Mouse (Mus musculus): ENCODE results near the gene Arrb2.

- TF ChIP-seq POLR2A (IDR thresholded peaks at IDR 0.05; ENCODE audit: borderline replicate concordance, low read depth, low read length) = no peak
- TF ChIP-seq CTCF (IDR thresholded peaks at IDR 0.05; ENCODE audit: low read depth, low read length) = no peak
Observed at GRCm38 (mm10) chr11:70409594-70410296, 22.7 kb upstream of the Arrb2 start, which contains the start of gene Pelp1.
